Mouse (Mus musculus) olfactory bulb, adult 2 months (tissue): Measurements from ENCODE around the gene Cdkl1.

Experiments used
- CTCF ChIP-seq: fragments of 200-500 bp; IDR thresholded peaks from 2 replicates; pipeline ENCODE4 v1.5.1; 2012; ENCODE audit warnings: low read depth, mild to moderate bottlenecking, low read length, moderate library complexity; ENCODE audit not compliant: insufficient read depth
- POLR2A ChIP-seq: fragments of 200-500 bp; IDR thresholded peaks from 2 replicates; pipeline ENCODE4 v1.6.1; 2012; ENCODE audit warnings: mild to moderate bottlenecking, low read depth, low read length, moderate library complexity; ENCODE audit not compliant: insufficient read depth

GRCm38 (mm10) chr12:69807399-69807985, 16.4 kb upstream of the Cdkl1 start:
- no peak for TF ChIP-seq CTCF
- no peak for TF ChIP-seq POLR2A
